Mouse (Mus musculus) adrenal gland, postnatal 14 days (tissue): ENCODE measurements around the gene Dclk1. TPM values are rescaled to one million over a fixed set of nuclear protein-coding genes. Genes with fewer than 3 reads are reported as not detected.

ENCODE experiments used
- DNase-seq: peaks from one replicate; pipeline ENCODE4 v3.0.0; 2021; ENCODE audit warnings: mixed read lengths
- total RNA-seq: library from RNA; stranded (reverse); gene quantifications from 2 replicates; pipeline ENCODE4 v1.2.3, GENCODE M21; 2021

Dclk1 gene
- total RNA-seq, 1 experiment from 2014 or later: 5.0 TPM

GRCm38 (mm10) chr3:55333511-55333910, 91.3 kb downstream of the Dclk1 start:
- no peak for DNase-seq

GRCm38 (mm10) chr3:55336895-55337294, 94.7 kb downstream of the Dclk1 start:
- peak; percentile 14 for DNase-seq

GRCm38 (mm10) chr3:55337671-55338070, 95.5 kb downstream of the Dclk1 start:
- no peak for DNase-seq

GRCm38 (mm10) chr3:55342445-55342844, 100.3 kb downstream of the Dclk1 start:
- no peak for DNase-seq

DNA sequence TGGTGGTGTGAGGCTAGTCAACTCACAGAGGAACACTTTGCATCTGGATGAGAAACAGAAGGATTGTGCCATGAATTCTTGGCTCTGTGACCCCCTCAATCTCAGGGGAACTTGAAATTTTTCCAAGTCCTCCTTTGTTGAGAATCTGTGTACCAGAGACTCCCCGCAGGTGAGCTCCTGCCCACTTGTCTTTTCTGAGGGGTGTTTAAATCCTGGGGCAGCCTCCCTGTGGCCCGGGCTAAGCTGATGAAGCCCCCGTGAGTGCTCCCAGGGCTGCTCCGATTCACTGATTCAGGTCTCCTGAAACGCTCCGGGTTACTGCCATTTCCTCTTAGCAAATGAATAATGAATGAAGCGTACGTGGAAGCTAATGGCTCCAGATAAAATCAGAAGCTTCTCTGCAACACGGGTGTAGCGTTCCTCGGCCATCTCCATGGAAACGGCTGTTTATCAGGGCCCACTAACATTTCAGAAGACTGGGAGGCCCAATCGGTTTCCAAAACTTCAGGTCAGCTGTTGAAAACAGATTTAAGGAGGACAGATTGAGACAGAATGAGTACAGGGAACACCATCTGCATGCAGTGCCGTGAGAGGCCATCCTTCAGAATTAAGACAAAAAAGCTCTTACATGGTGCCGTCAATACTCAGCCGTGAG, 105.3 kb downstream of the Dclk1 start:
- DNase-seq: peak; percentile 13

- DNase-seq: no peak
Measured at GRCm38 (mm10) chr3:55348026-55348390, 105.8 kb downstream of the Dclk1 start.

GRCm38 (mm10) chr3:55350194-55350593, 108.0 kb downstream of the Dclk1 start:
- DNase-seq: no peak

GRCm38 (mm10) chr3:55351281-55352052, 109.3 kb downstream of the Dclk1 start:
- peak; percentile 9 for DNase-seq

GRCm38 (mm10) chr3:55352529-55352928, 110.4 kb downstream of the Dclk1 start:
- no peak for DNase-seq

DNA sequence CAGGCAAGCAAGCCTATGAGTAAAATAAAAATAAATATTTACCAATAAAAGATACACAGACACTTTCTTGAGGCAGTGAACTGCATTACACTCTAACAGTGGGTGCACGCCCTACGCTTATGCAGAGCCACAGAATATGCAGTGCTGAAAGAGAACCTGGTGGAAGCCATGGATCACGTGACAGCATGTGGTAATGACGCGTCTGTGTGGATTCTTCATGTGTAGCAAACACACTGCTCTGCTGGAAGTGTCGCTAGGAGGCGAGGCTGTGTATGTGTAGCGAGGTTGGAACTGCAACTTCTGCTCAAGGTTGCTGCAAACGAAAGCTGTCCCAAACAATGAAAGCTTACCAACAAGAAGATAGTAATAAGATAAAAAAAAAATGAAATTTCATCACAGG, 111.0 kb downstream of the Dclk1 start:
- no peak for DNase-seq

DNA sequence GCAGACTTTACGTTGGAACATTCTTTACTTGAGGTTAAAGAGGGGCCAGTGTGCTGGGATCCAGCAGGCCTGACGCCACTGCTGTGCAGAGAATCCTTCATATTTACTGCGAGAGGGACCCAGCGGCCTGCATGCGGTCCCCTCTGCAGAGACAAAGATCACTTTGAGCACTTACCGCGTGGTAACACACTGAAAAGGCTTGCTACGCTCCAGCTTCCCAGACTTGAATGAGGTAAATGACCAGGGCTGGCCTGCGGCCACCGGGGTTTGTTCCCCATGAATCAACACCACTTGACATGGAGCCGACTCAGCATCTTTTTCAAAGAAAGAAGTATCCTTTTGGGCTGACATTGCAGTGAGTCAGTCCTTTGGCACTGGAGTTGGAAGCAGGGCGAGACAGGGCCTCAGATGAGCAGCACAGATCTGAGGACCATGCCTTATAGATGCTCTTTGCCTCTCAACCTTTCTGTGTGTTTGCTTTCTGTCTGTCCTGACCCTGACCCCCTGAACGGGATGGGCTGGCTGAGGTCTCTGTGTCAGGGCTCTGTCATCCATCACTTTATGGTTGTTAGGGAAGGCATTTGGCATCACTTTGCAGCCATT, 111.8 kb downstream of the Dclk1 start:
- peak; percentile 72 for DNase-seq

DNA sequence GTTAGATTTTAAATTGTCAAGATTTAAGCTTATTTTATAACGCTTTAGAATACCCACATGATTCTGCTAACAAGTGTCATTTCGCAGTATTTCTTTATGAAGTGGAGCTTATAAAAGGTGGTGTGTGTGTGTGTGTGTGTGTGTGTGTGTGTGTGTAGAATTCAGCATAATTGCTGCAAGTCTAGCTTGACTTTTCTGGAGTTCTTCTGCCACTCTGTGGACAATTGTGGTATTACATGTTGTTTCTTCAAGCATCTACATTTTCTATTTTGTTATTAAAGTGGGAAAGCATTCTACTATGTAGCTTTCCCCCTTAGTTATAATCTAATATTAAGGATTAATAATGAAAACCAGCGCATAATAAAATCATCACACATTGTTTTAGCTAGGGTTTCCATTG, 112.6 kb downstream of the Dclk1 start:
- peak; percentile 42 for DNase-seq

DNA sequence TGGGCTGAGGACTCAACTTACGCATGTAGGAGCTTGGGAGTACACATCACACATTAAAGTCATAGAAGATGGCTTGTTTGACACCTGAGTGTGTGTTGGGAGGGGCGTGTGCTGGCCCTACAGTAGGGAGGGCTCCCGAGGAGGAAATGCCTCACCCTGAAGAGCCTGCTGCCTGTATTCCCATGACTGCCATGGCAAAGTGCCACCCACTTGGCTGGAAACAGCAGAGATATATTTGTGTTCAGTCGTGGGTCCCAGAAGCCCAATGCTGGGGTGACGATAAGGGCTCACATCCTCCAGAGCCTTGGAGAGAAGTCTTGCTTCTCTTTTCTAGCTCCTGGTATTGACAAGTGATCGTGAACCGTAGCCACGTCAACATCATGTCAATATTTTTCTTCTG, 116.3 kb downstream of the Dclk1 start:
- no peak for DNase-seq

GRCm38 (mm10) chr3:55360836-55361235, 118.7 kb downstream of the Dclk1 start:
- no peak for DNase-seq

GRCm38 (mm10) chr3:55367166-55367565, 125.0 kb downstream of the Dclk1 start:
- no peak for DNase-seq

DNA sequence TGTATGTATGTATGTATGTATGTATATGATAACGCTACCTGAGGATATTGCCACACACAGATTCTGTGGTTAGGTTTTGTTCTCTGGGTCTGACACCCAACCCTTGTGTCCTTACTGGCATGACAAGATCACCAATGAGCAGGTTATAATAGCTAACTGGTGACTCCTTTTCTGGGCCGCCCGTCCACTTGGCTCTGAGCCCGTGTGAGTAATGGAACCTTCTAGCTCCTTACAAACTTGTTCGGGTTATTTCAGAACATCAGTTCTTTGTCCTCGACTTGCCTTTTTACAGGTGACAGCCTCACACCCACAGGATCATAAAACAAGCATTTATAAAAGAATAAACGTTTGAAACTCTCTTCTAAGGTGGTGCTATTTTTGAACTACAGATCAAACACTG, 127.0 kb downstream of the Dclk1 start:
- peak; percentile 67 for DNase-seq

DNA sequence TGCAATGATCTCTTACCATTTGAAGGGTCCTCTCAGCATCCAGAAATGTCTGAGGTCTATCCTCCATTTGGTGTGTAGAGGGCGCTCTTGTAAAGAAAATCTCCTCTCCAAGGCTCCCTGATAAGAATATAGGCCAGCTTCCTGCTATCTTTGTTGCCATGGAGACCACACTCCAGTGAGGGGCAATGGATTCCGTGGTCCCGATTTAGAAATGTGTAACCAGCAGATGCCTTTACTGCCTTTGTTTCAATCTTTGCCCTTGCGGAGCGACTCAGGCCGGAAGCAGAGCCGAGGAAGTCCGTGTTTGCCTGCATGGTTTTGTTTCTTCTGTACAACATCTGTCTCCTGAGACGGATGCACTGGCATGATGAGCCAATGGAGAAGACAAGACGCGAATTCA, 131.5 kb downstream of the Dclk1 start:
- peak; percentile 43 for DNase-seq

- DNase-seq: no peak
Measured at GRCm38 (mm10) chr3:55378591-55378990, 136.4 kb downstream of the Dclk1 start.

DNA sequence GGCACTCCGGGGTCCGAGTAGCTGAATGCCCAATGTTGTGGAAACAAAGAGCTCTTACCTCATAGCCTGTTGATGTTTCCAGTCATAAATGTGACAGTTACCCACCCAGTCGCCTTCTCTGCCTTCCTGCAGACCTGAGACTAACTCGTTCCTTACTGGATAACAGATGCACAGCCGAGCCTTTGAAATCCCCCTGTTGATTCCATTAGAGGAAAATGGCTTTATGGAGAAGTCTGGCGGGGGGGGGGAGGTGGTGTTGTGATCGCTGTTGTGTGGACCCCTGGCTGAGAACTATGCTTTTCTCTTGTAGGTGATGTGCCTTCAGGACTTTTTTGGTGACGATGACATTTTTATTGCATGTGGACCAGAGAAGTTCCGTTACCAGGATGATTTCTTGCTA, 138.3 kb downstream of the Dclk1 start:
- DNase-seq: no peak

DNA sequence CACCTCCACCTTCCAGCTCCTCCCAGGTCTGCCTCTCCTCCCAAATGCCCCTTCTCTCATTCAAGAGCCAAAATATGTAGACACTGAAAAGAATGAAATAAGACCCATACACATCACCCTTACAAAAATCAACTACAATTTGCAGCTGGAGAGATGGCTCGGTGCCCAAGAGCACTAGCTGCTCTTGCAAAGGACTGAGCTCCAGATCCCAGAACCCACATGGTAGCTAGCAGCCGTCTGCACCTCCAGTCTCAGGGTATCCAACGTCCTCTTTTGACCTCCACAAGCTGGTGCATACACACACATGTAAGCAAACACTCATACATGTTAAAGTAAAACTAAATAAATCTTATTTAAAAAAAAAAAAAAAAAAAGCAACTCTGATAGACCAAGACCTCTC, 150.4 kb downstream of the Dclk1 start:
- no peak for DNase-seq

DNA sequence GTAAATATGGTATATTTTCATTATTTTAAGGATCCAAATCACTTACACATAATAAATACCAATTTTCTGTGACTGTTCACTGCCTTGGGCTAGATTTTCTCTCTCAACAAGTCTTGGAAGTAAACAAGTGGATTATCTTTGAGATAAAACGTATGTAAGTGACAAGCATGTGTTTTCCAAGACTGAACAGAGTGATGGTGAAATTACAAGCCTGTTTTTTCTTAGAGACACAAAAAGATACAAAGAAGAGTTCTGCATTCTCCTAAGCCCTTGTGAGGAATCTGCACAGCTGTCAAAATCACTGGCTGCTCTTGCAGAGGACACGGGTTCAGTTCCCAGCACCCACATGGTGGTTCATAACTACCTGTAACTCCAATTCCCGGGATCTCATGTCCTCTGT, 151.4 kb downstream of the Dclk1 start:
- DNase-seq: no peak

DNA sequence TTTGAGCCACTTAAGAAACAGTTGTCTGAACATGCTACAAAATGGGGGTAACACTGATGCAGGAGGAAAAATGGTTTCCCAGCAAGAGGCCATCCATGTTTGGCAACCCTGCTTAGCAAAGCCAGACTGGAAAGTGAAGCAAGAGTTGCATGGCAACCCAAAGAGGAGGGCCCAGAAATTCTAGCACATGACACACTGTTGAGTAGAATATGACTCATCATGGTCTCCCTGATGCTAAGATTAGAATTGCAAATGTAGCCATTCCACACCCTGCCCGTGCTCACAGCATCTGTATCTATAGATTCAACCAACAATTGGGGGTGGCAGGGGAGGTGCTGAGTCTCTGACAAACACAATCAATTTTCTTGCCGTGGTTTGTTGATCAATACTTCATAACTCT, 154.6 kb downstream of the Dclk1 start:
- peak; percentile 12 for DNase-seq
